In the genomic region with DNA sequence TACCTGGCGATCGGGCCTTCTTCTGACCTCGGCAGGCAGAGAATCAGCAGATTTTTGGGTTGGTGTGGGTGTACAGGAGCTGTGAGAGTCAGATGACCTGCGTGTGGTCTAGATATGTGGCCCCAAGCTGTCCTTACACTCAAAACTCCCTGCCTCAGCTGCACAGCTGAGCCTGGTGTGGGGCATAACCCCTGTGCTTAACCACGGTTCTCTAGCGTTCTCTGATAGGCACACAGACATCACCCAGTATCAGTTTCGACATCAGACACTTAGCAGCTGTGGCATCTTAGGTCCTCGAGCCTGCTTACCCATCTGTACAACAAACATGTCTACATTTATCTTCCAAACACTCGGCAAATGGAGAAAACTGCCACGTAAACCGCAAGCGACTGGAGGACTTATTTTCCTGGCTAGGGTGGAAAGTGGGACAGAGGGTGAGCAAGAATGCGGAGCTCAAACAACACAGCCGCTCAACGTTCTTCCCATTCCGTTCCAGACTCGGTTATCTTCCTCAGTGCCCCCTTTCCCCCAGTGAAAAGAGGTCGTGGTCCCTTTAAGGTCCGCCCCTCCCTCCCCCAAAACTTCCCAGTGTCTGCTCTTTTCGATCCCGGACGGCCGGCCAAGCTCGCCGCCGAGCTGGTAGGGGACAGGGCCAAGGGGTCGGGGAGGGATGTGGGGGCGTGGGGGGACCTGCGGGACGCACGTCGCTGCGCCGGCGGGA, we compare ENCODE assay signal across 8 mouse cellular contexts. TPM values are rescaled to one million over a fixed set of nuclear protein-coding genes. Genes with fewer than 3 reads are reported as not detected.
DNase-seq lines count a peak whose midpoint lies in the region; ATAC-seq lines count a peak whose summit lies in the region.

Hnrnpl (plus strand) TSS at position 321 of the 721 bp plus-strand sequence.

- H3K27me3 ChIP-seq in forebrain, embryonic 14.5 days (replicated peaks; ENCODE audit: control insufficient read depth, insufficient read depth, low read length), result no peaks in the 10 kb centered on the region
- H3K27me3 ChIP-seq in hindbrain, embryonic 10.5 days (ENCODE audit: insufficient read depth, poor library complexity, severe bottlenecking), result no peaks in the 10 kb centered on the region

- H3K4me2 ChIP-seq in forebrain, embryonic 14.5 days (ENCODE audit: low read length), result peak within 1 kb of the TSS; percentile 97

- no peaks in the 10 kb centered on the region for H3K9me3 ChIP-seq in forebrain, embryonic 14.5 days (replicated peaks; ENCODE audit: control insufficient read depth, low read length)
- no peaks in the 10 kb centered on the region for H3K9me3 ChIP-seq in hindbrain, embryonic 10.5 days

- WGBS in forebrain, embryonic 14.5 days, result 4% methylated on average over 34 of the region's 35 CpGs
- 3% methylated on average over 35 of the region's 35 CpGs for WGBS in hindbrain, embryonic 10.5 days

- peak; percentile 4 for ATAC-seq in forebrain, embryonic 14.5 days
- ATAC-seq in megakaryocyte, adult 5-6 weeks (ENCODE audit: poor library complexity, severe bottlenecking), result peak; percentile 3

- H3K36me3 ChIP-seq in forebrain, embryonic 14.5 days (ENCODE audit: control insufficient read depth, insufficient read depth, low read length), result peaks cover 12% of the 10 kb centered on the region
- peaks cover 19% of the 10 kb centered on the region for H3K36me3 ChIP-seq in hindbrain, embryonic 10.5 days

- H3K4me1 ChIP-seq in forebrain, embryonic 14.5 days (ENCODE audit: control insufficient read depth, insufficient read depth, low read length), result peaks cover 20% of the 10 kb centered on the region
- peaks cover 55% of the 10 kb centered on the region for H3K4me1 ChIP-seq in hindbrain, embryonic 10.5 days (replicated peaks)

- DNase-seq in kidney, adult 8-10 months, result peak; percentile 57 to 64
- DNase-seq in kidney, adult 11 months, result no peak
- peak in 1 of 2 experiments; percentile 41 for DNase-seq in adrenal gland, adult 18-20 months (ENCODE audit: low spot score in 2 of 2)
- DNase-seq in forebrain, embryonic 14.5 days (ENCODE audit: low spot score), result peak; percentile 71
- DNase-seq in hindbrain, embryonic 10.5 days (ENCODE audit: low spot score), result no peak
- peak; percentile 44 to 53 for DNase-seq in left cerebral cortex, adult 8-10 months (ENCODE audit: low spot score in 2 of 2)
- peak; percentile 52 to 62 for DNase-seq in thymus, adult 18-20 months

- peak within 1 kb of the TSS; percentile 87 for H3K9ac ChIP-seq in forebrain, embryonic 14.5 days (ENCODE audit: low read length)

- peak within 1 kb of the TSS; percentile 99 for H3K27ac ChIP-seq in forebrain, embryonic 14.5 days (ENCODE audit: low read depth, low read length)
- peak within 1 kb of the TSS; percentile 100 for H3K27ac ChIP-seq in hindbrain, embryonic 10.5 days

- H3K4me3 ChIP-seq in forebrain, embryonic 14.5 days (ENCODE audit: low read depth, low read length), result peak within 1 kb of the TSS; percentile 75
- H3K4me3 ChIP-seq in hindbrain, embryonic 10.5 days, result peak within 1 kb of the TSS; percentile 87

RNA-seq across cellular contexts. Expression of gene Hnrnpl, which starts in this region (rescaled TPM):
- 100 to 1,000 TPM; 327 to 346 TPM for total RNA-seq in adrenal gland, adult 18-20 months (2021)
- 190 and 198 TPM in 2 replicates for polyA plus RNA-seq in forebrain, embryonic 14.5 days (2014; fragmentation: Nextera tagmentation; extraction: Ambion mirVana)
- polyA plus RNA-seq in hindbrain, embryonic 10.5 days (2016; fragmentation: Nextera tagmentation; extraction: Ambion mirVana), result 312 TPM in 2 replicates
- 100 to 1,000 TPM; 433 to 466 (median 453) TPM for total RNA-seq in left cerebral cortex, adult 8-10 months (2022)
- total RNA-seq in megakaryocyte, adult 5-6 weeks (2015), result 275 and 307 TPM in 2 replicates
- 187 and 291 TPM in 2 replicates for total RNA-seq in megakaryocyte, adult 5-6 weeks (2017)

Comparison
In these comparisons a context has a peak if more than half of its experiments do, and no peak if none do; other contexts are left out.
1. DNase-seq: peak in kidney, adult 8-10 months (2 of 2), forebrain, embryonic 14.5 days (single experiment), left cerebral cortex, adult 8-10 months (2 of 2) and thymus, adult 18-20 months (2 of 2); none in kidney, adult 11 months (single experiment) and hindbrain, embryonic 10.5 days (single experiment).